Mouse (Mus musculus): Measurements from ENCODE around the gene Zfp459.

- TF ChIP-seq CTCF (IDR thresholded peaks at IDR 0.05; ENCODE audit: insufficient read depth, low read length) (no peak), POLR2A (IDR thresholded peaks at IDR 0.05; ENCODE audit: borderline replicate concordance, extremely low read depth, low read depth, low read length) (no peak)
These were observed 30.7 kb upstream of the Zfp459 start for GRCm38 (mm10) chr13:67452021-67452309.

Measured in lung, adult 2 months (tissue).